Mouse (Mus musculus): ENCODE results near the gene Fgf10.

GRCm38 (mm10) chr13:118744806-118745205 is 75.2 kb downstream of the Fgf10 start:
- TF ChIP-seq POLR2A (IDR thresholded peaks at IDR 0.05; ENCODE audit: insufficient read length, low read depth), result no peak
- no peak for TF ChIP-seq POLR2AphosphoS2 (IDR thresholded peaks at IDR 0.05; ENCODE audit: insufficient read length, low read depth)
- no peak for TF ChIP-seq MYOD1 (IDR thresholded peaks at IDR 0.05; ENCODE audit: control insufficient read depth in 1 of 3, insufficient read length in 2 of 3, low read depth in 2 of 3)
- TF ChIP-seq MAX (IDR thresholded peaks at IDR 0.05; ENCODE audit: low read depth), result no peak
- TF ChIP-seq USF1 (IDR thresholded peaks at IDR 0.05; ENCODE audit: low read depth), result no peak
- no peak for TF ChIP-seq MYOG (IDR thresholded peaks at IDR 0.05; ENCODE audit: control insufficient read depth in 1 of 3, insufficient read depth in 1 of 3, insufficient read length in 2 of 3, low read depth in 2 of 3)
- no peak for TF ChIP-seq REST (IDR thresholded peaks at IDR 0.05; ENCODE audit: insufficient read depth, insufficient read length)
- no peak for TF ChIP-seq CEBPB (IDR thresholded peaks at IDR 0.05; ENCODE audit: insufficient read depth, poor library complexity, severe bottlenecking)
- TF ChIP-seq E2F4 (IDR thresholded peaks at IDR 0.05; ENCODE audit: insufficient read depth), result no peak
- TF ChIP-seq SRF (IDR thresholded peaks at IDR 0.05; ENCODE audit: control insufficient read depth, insufficient read length, low read depth), result no peak
- no peak for TF ChIP-seq TCF12 (IDR thresholded peaks at IDR 0.05; ENCODE audit: insufficient read depth, poor library complexity, severe bottlenecking)
- TF ChIP-seq TCF3 (IDR thresholded peaks at IDR 0.05; ENCODE audit: insufficient read length, low read depth), result no peak
